Mouse (Mus musculus) brown adipose tissue, adult 24 weeks (tissue): Measurements from ENCODE around the gene Setdb2. TPM values are rescaled to one million over a fixed set of nuclear protein-coding genes. Genes with fewer than 3 reads are reported as not detected.

Source experiments
- H3K27ac ChIP-seq: fragments of 200-500 bp; replicated peaks from 2 replicates; pipeline ENCODE4 v1.5.1; 2012; ENCODE audit warnings: low read depth, mild to moderate bottlenecking, low read length
- H3K4me1 ChIP-seq: fragments of 200-500 bp; 2 replicates; pipeline ENCODE4 v1.6.1; 2012; ENCODE audit warnings: low read length, mixed read lengths; ENCODE audit not compliant: control insufficient read depth, insufficient read depth, insufficient read length
- H3K4me3 ChIP-seq: fragments of 200-500 bp; 2 replicates; pipeline ENCODE4 v1.5.1; 2012; ENCODE audit warnings: low read depth, mild to moderate bottlenecking, low read length, moderate library complexity; ENCODE audit not compliant: insufficient read depth
- polyA plus RNA-seq: library from polyadenylated mRNA; stranded (reverse); fragments of >200 nt; gene quantifications from 2 replicates; pipeline ENCODE4 v1.2.4, GENCODE M21; 2012; ENCODE audit not compliant: missing spikeins, insufficient read depth, insufficient read length

Setdb2 gene
- 4.3 and 5.6 TPM in 2 replicates for polyA plus RNA-seq

- Histone ChIP-seq H3K27ac (peak within 1 kb of the TSS; percentile 79), H3K4me1 (peaks cover 2% of the 10 kb centered on the region; the same call in 1 of the 2 replicates), H3K4me3 (peak within 1 kb of the TSS; percentile 96)
These were observed at the start of gene Setdb2, which contains the start of gene Cab39l for GRCm38 (mm10) chr14:59440558-59441471. TSS of gene Setdb2 (minus strand) at chr14:59440884. TSS of gene Cab39l (plus strand) at chr14:59440972.

GRCm38 (mm10) chr14:59485247-59485810 lies 44.6 kb upstream of the Setdb2 start:
- H3K27ac ChIP-seq: no peak overlapping the region
- no peaks in the 10 kb centered on the region for H3K4me1 ChIP-seq
- no peak overlapping the region for H3K4me3 ChIP-seq

GRCm38 (mm10) chr14:59478699-59479098 lies 38.0 kb upstream of the Setdb2 start:
- H3K27ac ChIP-seq: no peak overlapping the region
- no peak overlapping the region for H3K4me3 ChIP-seq
- H3K4me1 ChIP-seq: 0 out of 2 replicates have a peak, but pooled peaks cover 2% of the 10 kb centered on the region

- no peaks in the 10 kb centered on the region for H3K4me1 ChIP-seq
- H3K4me3 ChIP-seq: no peak overlapping the region
- no peak overlapping the region for H3K27ac ChIP-seq
These were observed 30.1 kb upstream of the Setdb2 start for GRCm38 (mm10) chr14:59470781-59471180.

GRCm38 (mm10) chr14:59467798-59468197 lies 27.1 kb upstream of the Setdb2 start:
- no peak overlapping the region for H3K4me3 ChIP-seq
- H3K4me1 ChIP-seq: no peaks in the 10 kb centered on the region
- no peak overlapping the region for H3K27ac ChIP-seq

GRCm38 (mm10) chr14:59466503-59466902 lies 25.8 kb upstream of the Setdb2 start:
- Histone ChIP-seq H3K4me1 (no peaks in the 10 kb centered on the region), H3K27ac (no peak overlapping the region)

GRCm38 (mm10) chr14:59447981-59448380 lies 7.3 kb upstream of the Setdb2 start:
- no peaks in the 10 kb centered on the region for H3K4me1 ChIP-seq
- H3K27ac ChIP-seq: no peak overlapping the region
- H3K4me3 ChIP-seq: no peak overlapping the region

More at GRCm38 (mm10) chr14:59466503-59466902, 25.8 kb upstream of the Setdb2 start:
- H3K4me3 ChIP-seq: no peak overlapping the region

- Histone ChIP-seq H3K4me1 (peaks cover 2% of the 10 kb centered on the region; the same call in 1 of the 2 replicates), H3K4me3 (no peak overlapping the region), H3K27ac (no peak overlapping the region)
These were observed 4.7 kb upstream of the Setdb2 start for GRCm38 (mm10) chr14:59445421-59445820.

- peak overlapping the region; percentile 79 for H3K27ac ChIP-seq
These were observed 755 bp upstream of the Setdb2 start for GRCm38 (mm10) chr14:59441472-59441805.

GRCm38 (mm10) chr14:59440039-59440438 lies 645 bp downstream of the Setdb2 start:
- no peak overlapping the region for H3K27ac ChIP-seq
- H3K4me1 ChIP-seq: peaks cover 2% of the 10 kb centered on the region; the same call in 1 of the 2 replicates
- peak overlapping the region; percentile 96 for H3K4me3 ChIP-seq

More at GRCm38 (mm10) chr14:59441472-59441805, 755 bp upstream of the Setdb2 start:
- Histone ChIP-seq H3K4me3 (peak overlapping the region; percentile 95), H3K4me1 (peaks cover 2% of the 10 kb centered on the region; the same call in 1 of the 2 replicates)

- H3K4me1 ChIP-seq: peaks cover 2% of the 10 kb centered on the region; the same call in 1 of the 2 replicates
- no peak overlapping the region for H3K27ac ChIP-seq
- no peak overlapping the region for H3K4me3 ChIP-seq
These were observed 2.2 kb downstream of the Setdb2 start for GRCm38 (mm10) chr14:59438505-59438904.

GRCm38 (mm10) chr14:59437398-59437797 lies 3.3 kb downstream of the Setdb2 start:
- H3K27ac ChIP-seq: no peak overlapping the region
- no peak overlapping the region for H3K4me3 ChIP-seq
- peaks cover 2% of the 10 kb centered on the region; the same call in 1 of the 2 replicates for H3K4me1 ChIP-seq

- H3K4me3 ChIP-seq: no peak overlapping the region
- H3K4me1 ChIP-seq: no peaks in the 10 kb centered on the region
- H3K27ac ChIP-seq: no peak overlapping the region
These were observed 5.5 kb downstream of the Setdb2 start for GRCm38 (mm10) chr14:59435206-59435605.

GRCm38 (mm10) chr14:59433902-59434301 lies 6.8 kb downstream of the Setdb2 start:
- no peaks in the 10 kb centered on the region for H3K4me1 ChIP-seq
- H3K27ac ChIP-seq: no peak overlapping the region
- H3K4me3 ChIP-seq: no peak overlapping the region

GRCm38 (mm10) chr14:59430556-59430955 lies 10.1 kb downstream of the Setdb2 start:
- H3K27ac ChIP-seq: no peak overlapping the region
- H3K4me1 ChIP-seq: no peaks in the 10 kb centered on the region
- no peak overlapping the region for H3K4me3 ChIP-seq
